Mouse (Mus musculus) stomach, embryonic 16.5 days (tissue): ENCODE data around the gene Csnk1g2. TPM values are rescaled to one million over a fixed set of nuclear protein-coding genes. Genes with fewer than 3 reads are reported as not detected.

Experiments
- ATAC-seq: fragments of 200-750 bp; cut with Nextera tagmentation; 2 replicates; pipeline ENCODE4 v1.8.0; 2017; ENCODE audit warnings: moderate number of reproducible peaks, moderate TSS enrichment; ENCODE audit not compliant: insufficient read depth, low FRiP score
- H3K27ac ChIP-seq: fragments of 300-500 bp; sonication (generic); 2 replicates; pipeline ENCODE4 v1.5.1; 2014; ENCODE audit warnings: low read length
- H3K27me3 ChIP-seq: fragments of 300-500 bp; sonication (generic); 2 replicates; pipeline ENCODE4 v1.6.1; 2014; ENCODE audit warnings: low read length, control low read depth, mixed read lengths; ENCODE audit not compliant: control insufficient read depth, insufficient read depth
- H3K36me3 ChIP-seq: fragments of 300-500 bp; sonication (generic); 2 replicates; pipeline ENCODE4 v1.6.1; 2014; ENCODE audit warnings: low read length; ENCODE audit not compliant: control insufficient read depth, insufficient read depth
- H3K4me1 ChIP-seq: fragments of 300-500 bp; sonication (generic); 2 replicates; pipeline ENCODE4 v1.6.1; 2014; ENCODE audit warnings: low read length, control low read depth, mixed read lengths; ENCODE audit not compliant: control insufficient read depth, insufficient read depth
- H3K4me2 ChIP-seq: fragments of 300-500 bp; sonication (generic); 2 replicates; pipeline ENCODE4 v1.6.1; 2014; ENCODE audit warnings: low read depth, low read length, mixed read lengths
- H3K4me3 ChIP-seq: fragments of 300-500 bp; sonication (generic); replicated peaks from 2 replicates; pipeline ENCODE4 v1.5.1; 2014; ENCODE audit warnings: mild to moderate bottlenecking, low read length
- H3K9ac ChIP-seq: fragments of 300-500 bp; sonication (generic); 2 replicates; pipeline ENCODE4 v1.6.1; 2014; ENCODE audit warnings: low read length
- H3K9me3 ChIP-seq: fragments of 300-500 bp; sonication (generic); replicated peaks from 2 replicates; pipeline ENCODE4 v1.6.1; 2016; ENCODE audit warnings: low read length, control low read depth; ENCODE audit not compliant: control insufficient read depth
- WGBS: fragments of 180-500 bp; shearing (Covaris S2); extraction: QIAGEN DNeasy Blood & Tissue Kit; methylation state at CpG from one replicate; pipeline ENCODE4 v1.1.7; 2014; 5-methylcytosine and 5-hydroxymethylcytosine counted together
- polyA plus RNA-seq: library from polyadenylated mRNA; unstranded; fragments of >200 nt; fragmentation: Nextera tagmentation; extraction: Ambion mirVana; gene quantifications from 2 replicates; pipeline ENCODE4 v1.2.1, GENCODE M21; 2015

Csnk1g2 gene
- polyA plus RNA-seq, 1 experiment from 2014 or later, result 18.1 TPM

GRCm38 (mm10) chr10:80673690-80674089 lies 51.1 kb downstream of the Csnk1g2 start:
- H3K27ac ChIP-seq, result peak overlapping the region; percentile 62; the same call in 1 of the 2 replicates

GRCm38 (mm10) chr10:80674161-80674711 lies 51.6 kb downstream of the Csnk1g2 start:
- ATAC-seq, result no peak
- Histone ChIP-seq H3K9ac (peak overlapping the region; percentile 98), H3K4me1 (peaks cover 57% of the 10 kb centered on the region), H3K27ac (peak overlapping the region; percentile 84; the same call in 1 of the 2 replicates), H3K27me3 (no peaks in the 10 kb centered on the region), H3K36me3 (peaks cover 20% of the 10 kb centered on the region), H3K9me3 (no peaks in the 10 kb centered on the region), H3K4me2 (peak overlapping the region; percentile 77), H3K4me3 (peak overlapping the region; percentile 98)
- 52% methylated on average over 5 of the region's 5 CpGs for WGBS

More at GRCm38 (mm10) chr10:80673690-80674089, 51.1 kb downstream of the Csnk1g2 start:
- Histone ChIP-seq H3K4me2 (peak overlapping the region; percentile 77), H3K36me3 (peaks cover 23% of the 10 kb centered on the region), H3K9ac (peak overlapping the region; percentile 98), H3K4me3 (peak overlapping the region; percentile 98), H3K4me1 (peaks cover 57% of the 10 kb centered on the region), H3K27me3 (no peaks in the 10 kb centered on the region), H3K9me3 (no peaks in the 10 kb centered on the region)
- no peak for ATAC-seq
- WGBS, result 73% methylated on average over 3 of the region's 3 CpGs

DNA sequence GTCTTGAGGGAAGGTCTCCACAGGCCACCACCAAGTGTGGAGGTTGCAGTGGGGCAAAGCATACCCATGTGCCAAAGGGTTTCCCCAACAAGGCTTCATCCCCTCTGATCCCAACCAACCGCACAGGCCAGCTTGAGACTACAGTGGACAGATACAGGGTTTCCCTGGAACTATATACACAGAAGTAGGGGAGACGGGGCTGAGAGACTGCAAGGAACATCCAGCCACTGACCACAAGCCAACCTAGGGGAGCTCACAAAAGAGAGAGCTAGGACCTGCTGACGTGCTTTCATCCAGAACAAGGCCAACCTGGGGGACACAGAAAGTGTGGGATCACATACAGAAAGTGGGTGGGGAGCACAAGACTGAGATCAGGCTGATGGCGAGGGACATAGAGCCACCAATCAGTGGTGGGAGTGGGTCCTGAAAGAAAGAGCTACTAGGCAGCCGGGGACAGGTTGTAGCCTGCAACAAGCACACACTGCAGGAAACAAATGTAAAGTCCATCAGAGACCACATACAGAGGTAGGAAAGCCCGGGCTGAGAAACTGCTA lies 52.3 kb downstream of the Csnk1g2 start:
- H3K4me2 ChIP-seq, result peak overlapping the region; percentile 77
- H3K4me1 ChIP-seq, result peaks cover 62% of the 10 kb centered on the region
- H3K27me3 ChIP-seq, result no peaks in the 10 kb centered on the region
- H3K36me3 ChIP-seq, result peaks cover 13% of the 10 kb centered on the region
- peak overlapping the region; percentile 84 for H3K27ac ChIP-seq
- peak overlapping the region; percentile 98 for H3K9ac ChIP-seq
- H3K4me3 ChIP-seq, result peak overlapping the region; percentile 98
- no peaks in the 10 kb centered on the region for H3K9me3 ChIP-seq
- WGBS, result 9% methylated on average over 6 of the region's 6 CpGs
- no peak for ATAC-seq

- WGBS, result under 1% methylated on average over 29 of the region's 54 CpGs
- H3K9me3 ChIP-seq, result no peaks in the 10 kb centered on the region
- H3K27me3 ChIP-seq, result no peaks in the 10 kb centered on the region
- peak overlapping the region; percentile 98 for H3K9ac ChIP-seq
- peaks cover 9% of the 10 kb centered on the region for H3K36me3 ChIP-seq
- peak overlapping the region; percentile 98 for H3K4me3 ChIP-seq
- peak overlapping the region; percentile 77 for H3K4me2 ChIP-seq
- 0 out of 2 replicates have a peak, but pooled peaks have one; percentile 0 for ATAC-seq
- peaks cover 58% of the 10 kb centered on the region for H3K4me1 ChIP-seq
- H3K27ac ChIP-seq, result peak overlapping the region; percentile 84
Measured at GRCm38 (mm10) chr10:80675405-80676197, 53.0 kb downstream of the Csnk1g2 start.

DNA sequence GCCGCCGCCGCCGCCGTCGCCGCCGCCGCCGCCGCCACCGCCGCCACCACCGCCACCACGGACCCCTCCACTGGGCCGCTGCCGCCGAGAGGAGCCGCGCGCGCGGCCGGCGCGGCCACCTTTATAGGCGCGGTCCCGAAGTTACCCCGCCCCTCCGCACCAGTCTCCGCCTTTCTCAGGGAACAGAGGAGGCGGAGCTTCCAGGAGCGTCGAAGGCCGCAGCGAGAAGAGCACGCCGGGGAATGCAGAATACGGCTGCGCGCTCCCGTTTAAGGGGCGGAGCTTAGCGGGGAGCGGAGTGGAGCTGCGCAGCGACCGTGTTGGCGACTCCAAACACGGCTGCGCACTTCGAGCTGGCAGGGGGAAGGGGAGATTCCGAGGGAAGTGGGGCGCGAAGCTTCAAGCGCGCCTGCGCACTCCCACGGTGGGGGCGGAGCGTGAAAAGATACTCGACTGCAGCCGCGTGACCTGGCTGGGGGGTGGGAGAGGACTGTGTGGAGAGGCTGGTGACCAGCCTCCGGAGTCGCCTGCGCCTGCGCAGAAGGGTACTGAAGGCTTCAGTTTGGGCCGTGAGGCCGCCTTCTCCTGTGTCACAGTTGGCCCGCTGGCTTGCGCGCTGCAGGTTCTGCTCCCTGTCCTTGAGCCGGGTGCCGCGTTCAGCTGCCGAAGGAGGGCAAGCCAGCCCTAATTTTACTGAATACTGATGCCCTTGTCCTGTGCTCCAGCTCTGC lies 53.7 kb downstream of the Csnk1g2 start:
- Histone ChIP-seq H3K27ac (peak overlapping the region; percentile 100), H3K27me3 (no peaks in the 10 kb centered on the region), H3K4me2 (peak overlapping the region; percentile 90), H3K9ac (peak overlapping the region; percentile 98), H3K36me3 (peaks cover 3% of the 10 kb centered on the region; the same call in 1 of the 2 replicates), H3K4me1 (peaks cover 58% of the 10 kb centered on the region), H3K4me3 (peak overlapping the region; percentile 98), H3K9me3 (no peaks in the 10 kb centered on the region)
- ATAC-seq, result peak; percentile 93
- under 1% methylated on average over 74 of the region's 78 CpGs for WGBS

GRCm38 (mm10) chr10:80677128-80677875 lies 54.7 kb downstream of the Csnk1g2 start:
- ATAC-seq, result no peak
- Histone ChIP-seq H3K27ac (peak overlapping the region; percentile 100), H3K9ac (peak overlapping the region; percentile 77), H3K4me1 (peaks cover 57% of the 10 kb centered on the region), H3K9me3 (no peaks in the 10 kb centered on the region), H3K27me3 (no peaks in the 10 kb centered on the region), H3K4me3 (peak overlapping the region; percentile 98), H3K36me3 (no peaks in the 10 kb centered on the region), H3K4me2 (peak overlapping the region; percentile 90)
- WGBS, result 22% methylated on average over 9 of the region's 9 CpGs

GRCm38 (mm10) chr10:80677942-80678436 lies 55.4 kb downstream of the Csnk1g2 start, which contains the start of gene Mknk2:
Mknk2 (minus strand) TSS chr10:80678112.
- Histone ChIP-seq H3K9me3 (no peaks in the 10 kb centered on the region), H3K27me3 (no peaks in the 10 kb centered on the region), H3K36me3 (no peaks in the 10 kb centered on the region), H3K4me1 (peaks cover 50% of the 10 kb centered on the region), H3K4me2 (peak within 1 kb of the TSS; percentile 90), H3K27ac (peak within 1 kb of the TSS; percentile 100), H3K9ac (peak within 1 kb of the TSS; percentile 77), H3K4me3 (peak within 1 kb of the TSS; percentile 98)
- peak; percentile 66 for ATAC-seq
- WGBS, result 6% methylated on average over 8 of the region's 8 CpGs
